Mouse (Mus musculus): ENCODE results near the gene Calcoco1.

DNA sequence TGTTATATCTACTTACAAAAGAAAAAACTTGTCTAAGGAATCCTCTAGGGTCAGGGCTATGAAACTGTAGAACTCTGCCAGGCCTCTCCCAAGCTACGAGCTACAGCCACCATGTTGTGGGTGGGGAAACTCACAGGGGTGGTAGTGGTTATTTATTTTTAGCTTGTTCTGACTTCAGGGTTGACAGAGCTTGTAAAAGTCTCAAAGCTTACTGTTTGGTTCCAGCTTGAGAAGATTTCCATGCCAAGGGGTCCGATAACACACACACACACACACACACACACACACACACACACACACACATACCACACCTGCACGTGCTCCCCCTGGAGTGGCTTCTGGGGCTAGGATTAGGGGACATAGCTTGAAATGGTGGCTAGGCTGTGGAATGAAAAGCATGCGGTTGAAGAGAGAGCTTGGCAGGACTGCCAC lies 538 bp upstream of the Calcoco1 start:
- no peak for TF ChIP-seq POLR2A (IDR thresholded peaks at IDR 0.05; ENCODE audit: borderline replicate concordance, control insufficient read depth, low read depth, low read length)
- TF ChIP-seq CTCF (IDR thresholded peaks at IDR 0.05; ENCODE audit: control insufficient read depth, insufficient read depth, low read length) = no peak

Measured in bone marrow, adult 2 months (tissue).